Mouse (Mus musculus): ENCODE data around the gene Polr2h.
A peak's percentile ranks its signal among the peaks of the same experiment; 100 is the strongest.
"Not testable (repeated sequence)": the region's sequence is repeated elsewhere in the genome, so short reads cannot be mapped to it uniquely, and the experiment has no call there.

The Polr2h gene

DNA sequence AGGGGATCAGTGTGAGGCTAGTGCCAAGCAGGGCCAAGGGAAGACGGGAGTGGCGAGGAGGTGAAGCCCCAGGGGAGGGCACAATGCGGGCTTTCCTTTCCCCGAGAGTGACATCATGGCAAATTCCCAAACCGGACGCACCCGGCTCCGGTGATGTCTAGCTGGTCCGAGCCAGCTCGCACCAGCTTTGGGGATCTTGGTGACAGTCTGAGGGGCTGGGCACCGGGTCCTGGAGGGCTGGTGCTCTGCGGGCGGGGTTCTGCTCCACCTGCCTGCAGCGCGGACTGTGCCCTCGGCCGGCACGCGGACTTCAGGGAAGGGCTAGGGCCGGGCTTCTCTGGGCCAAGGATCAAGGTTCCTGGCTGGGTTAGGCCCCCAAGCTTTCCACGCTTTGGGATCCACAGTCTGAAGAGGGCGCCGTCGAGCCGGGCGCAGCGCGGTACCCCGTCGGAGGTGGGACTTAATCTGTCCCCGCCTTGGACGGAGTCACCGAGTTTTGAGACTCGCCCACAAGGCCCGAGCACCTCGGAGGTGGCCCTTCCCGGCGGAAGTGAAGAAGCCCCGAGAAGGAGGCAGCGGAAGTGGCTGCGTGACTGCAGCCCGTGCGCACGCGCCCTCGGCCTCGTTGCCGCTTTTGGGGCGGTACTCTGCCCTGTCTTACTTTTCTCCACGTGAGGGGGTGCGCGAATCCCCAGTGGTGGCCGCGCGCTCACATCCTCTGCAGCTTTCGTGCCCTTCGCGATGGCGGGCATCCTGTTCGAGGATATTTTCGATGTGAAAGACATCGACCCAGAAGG lies at the start of gene Polr2h, which contains the start of gene Clcn2:
Gene Polr2h, plus strand, starts transcription at position 485 of the 797 bp plus-strand sequence.
Gene Clcn2, minus strand, starts transcription at position 566 of the 797 bp plus-strand sequence.
- peak; percentile 96 for DNase-seq

DNA sequence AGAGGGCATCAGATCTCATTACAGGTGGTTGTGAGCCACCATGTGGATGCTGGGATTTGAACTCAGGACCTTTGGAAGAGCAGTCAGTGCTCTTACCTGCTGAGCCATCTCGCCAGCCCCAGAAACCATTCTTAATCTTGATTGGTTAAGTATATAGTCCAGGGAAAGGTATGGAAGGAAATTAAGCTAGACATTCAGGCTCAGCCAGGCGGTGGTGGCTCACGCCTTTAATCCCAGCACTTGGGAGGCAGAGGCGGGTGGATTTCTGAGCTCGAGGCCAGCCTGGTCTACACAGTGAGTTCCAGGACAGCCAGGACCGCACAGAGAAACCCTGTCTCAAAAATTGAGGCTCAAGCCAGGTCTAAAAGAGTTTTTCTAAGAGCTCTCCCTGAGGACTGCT lies 49.5 kb upstream of the Polr2h start, which contains the start of gene Eif4g1:
Gene Eif4g1, plus strand, starts transcription at position 301 of the 400 bp plus-strand sequence.
- not testable (repeated sequence) for DNase-seq

DNA sequence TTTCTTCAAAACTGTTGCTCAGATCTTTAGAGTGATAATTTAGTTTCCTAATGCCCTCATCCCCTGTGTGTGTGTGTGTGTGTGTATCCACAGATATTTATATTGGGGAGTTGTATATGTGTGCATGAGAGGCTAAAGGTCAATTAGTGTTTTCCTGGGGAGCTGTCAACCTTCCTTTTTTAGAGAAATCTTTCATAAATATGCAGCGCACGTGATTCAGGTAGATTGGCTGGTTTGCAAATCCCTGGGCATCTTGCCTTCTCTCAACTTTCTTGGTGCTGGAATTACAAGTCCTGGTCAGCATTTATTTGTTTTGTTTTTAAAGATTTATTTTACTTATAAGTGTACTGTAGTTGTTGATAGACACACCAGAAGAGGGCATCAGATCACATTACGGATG lies 47.2 kb upstream of the Polr2h start:
- DNase-seq = no peak

DNA sequence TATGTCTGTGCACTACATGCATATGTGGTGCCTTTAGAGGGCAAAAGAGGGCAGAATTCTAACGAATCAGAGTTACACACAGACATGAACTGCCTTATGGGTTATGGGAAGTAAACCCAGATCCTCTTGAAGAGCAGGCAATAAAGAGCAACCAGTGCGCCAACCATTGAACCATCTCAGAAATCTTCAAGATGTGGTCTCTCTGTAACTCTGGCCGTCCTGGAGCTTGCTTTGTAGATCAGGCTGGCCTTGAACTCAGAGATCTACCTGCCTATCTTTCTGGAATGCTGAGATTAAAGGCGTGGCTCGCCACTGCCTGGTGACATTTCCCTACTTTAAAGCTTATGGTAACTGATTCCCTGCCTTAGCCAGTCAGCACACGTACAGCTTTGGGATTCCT lies 45.6 kb upstream of the Polr2h start:
- DNase-seq = no peak

DNA sequence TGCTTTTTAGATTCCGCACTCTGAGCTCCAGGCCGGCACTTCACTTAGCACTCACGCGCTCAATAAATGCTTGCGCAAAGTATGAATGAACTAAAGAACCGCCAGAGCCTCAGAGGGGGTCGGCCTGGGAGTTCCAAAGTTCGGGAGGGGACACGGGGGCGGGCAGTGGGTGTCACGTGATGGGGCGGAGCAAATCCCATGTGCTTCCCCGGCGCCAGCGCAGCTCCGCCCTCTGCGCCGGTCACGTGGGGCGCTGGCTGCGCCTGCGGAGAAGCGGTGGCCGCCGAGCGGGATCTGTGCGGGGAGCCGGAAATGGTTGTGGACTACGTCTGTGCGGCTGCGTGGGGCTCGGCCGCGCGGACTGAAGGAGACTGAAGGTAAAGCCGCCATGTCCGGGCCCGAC lies 45.0 kb upstream of the Polr2h start:
- DNase-seq = peak; percentile 94

DNA sequence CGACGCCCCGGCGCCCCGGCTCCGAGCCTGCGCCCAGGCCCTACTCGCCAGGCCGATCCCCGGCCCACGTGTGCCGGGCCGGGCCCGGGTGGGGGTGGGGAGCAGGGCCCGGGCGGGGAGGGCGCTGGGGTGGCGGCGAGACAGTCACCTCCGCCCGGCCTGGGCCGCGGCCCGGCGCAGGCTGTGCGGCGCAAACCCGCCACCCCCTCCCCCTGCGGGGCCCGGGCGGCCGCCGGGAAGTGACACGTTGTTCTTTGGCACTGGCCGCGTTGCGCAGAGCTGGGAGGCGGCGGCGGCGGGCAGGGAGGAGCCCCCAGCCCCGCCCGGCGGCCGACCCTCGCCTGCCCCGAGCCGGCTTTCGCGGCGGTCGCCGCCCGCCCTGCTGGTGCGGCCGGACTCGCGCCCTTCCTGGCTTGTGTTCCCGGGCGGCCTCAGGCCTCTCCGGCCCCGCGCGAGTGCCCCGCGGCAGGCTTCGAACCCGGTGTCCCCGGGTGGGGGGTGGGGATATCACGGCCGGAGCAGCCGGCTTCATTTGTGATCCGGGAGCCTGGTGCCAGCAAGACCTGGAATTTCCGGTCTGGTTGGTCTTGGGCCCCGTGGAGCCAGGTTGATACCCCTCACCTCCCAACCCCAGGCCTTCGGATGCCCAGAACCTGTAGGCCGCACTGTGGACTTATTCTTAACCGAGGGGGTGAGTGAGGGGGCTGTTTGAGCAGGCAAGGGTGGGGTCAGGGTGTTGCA lies 44.3 kb upstream of the Polr2h start:
- DNase-seq = peak; percentile 50

- DNase-seq = peak; percentile 30
Observed at GRCm38 (mm10) chr16:20673706-20674303, 43.7 kb upstream of the Polr2h start.

DNA sequence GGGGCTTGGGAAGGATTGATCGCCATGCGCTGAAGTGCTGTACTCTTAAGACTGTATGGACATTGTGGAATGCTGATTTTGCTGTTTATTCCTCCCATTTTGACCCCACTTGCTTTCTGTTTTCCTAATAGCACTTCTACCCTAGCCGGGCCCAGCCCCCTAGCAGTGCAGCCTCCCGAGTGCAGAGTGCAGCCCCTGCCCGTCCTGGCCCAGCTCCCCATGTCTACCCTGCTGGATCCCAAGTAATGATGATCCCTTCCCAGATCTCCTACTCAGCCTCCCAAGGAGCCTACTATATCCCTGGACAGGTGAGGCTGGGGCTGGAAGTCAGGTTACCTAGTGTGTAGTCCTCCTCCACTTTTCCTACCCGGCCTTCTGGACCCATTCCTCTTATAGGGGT lies 42.3 kb upstream of the Polr2h start:
- DNase-seq = no peak

- no peak for DNase-seq
Observed at GRCm38 (mm10) chr16:20676702-20677101, 40.8 kb upstream of the Polr2h start.

GRCm38 (mm10) chr16:20677380-20677779 lies 40.1 kb upstream of the Polr2h start:
- no peak for DNase-seq

GRCm38 (mm10) chr16:20677974-20678675 lies 39.3 kb upstream of the Polr2h start:
- peak; percentile 74 for DNase-seq

DNA sequence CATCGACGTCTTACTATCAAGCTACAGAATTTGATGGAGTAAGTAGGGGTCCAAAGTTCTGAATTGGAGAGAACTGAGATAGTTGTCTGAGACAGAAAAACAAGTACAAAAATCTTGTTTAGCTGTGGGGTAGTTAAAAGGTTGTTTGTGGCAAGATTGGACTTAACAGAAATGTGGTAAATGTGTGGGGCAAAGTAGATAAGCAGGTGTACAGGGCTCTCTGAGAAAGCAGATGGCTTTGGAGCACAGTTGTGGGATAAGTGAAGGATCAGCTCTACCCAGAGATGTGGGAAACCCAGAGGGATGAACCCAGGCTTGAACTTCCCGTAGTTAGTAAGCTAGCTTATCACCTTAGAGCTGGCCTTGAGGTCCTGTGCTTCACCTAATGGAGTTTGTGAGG lies 26.7 kb upstream of the Polr2h start:
- no peak for DNase-seq

- DNase-seq = no peak
Observed at GRCm38 (mm10) chr16:20691617-20692016, 25.8 kb upstream of the Polr2h start.

GRCm38 (mm10) chr16:20692241-20692965 lies 25.1 kb upstream of the Polr2h start:
- DNase-seq = no peak

GRCm38 (mm10) chr16:20693111-20693701 lies 24.3 kb upstream of the Polr2h start, which contains the start of gene Fam131a:
Gene Fam131a, plus strand, starts transcription at chr16:20693241.
- peak; percentile 89 for DNase-seq

GRCm38 (mm10) chr16:20694781-20695180 lies 22.7 kb upstream of the Polr2h start:
- peak; percentile 55 for DNase-seq

- DNase-seq = peak; percentile 87
Observed at GRCm38 (mm10) chr16:20695622-20696323, 21.7 kb upstream of the Polr2h start.

- DNase-seq = no peak
Observed at GRCm38 (mm10) chr16:20699266-20699665, 18.2 kb upstream of the Polr2h start.

DNA sequence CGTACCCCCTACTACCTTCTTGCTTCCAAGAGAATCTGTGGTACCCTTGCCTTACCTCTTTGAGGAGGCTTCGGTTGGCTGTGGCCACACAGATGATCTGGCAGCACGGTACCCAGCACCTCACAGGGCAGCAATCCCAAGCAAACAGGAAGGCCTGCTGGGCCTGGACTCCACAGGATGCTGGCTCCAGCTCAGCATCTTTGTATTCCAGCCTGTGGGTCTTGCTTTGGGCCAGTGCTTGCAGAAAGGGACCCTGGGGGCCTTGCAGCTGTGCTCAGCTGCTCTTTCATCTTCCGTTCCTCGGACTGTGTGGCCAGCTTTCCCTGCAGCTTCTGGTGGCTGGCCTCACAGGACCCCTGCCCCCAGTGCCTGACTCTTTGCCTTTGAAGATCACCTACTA lies 17.4 kb upstream of the Polr2h start:
- peak; percentile 57 for DNase-seq

DNA sequence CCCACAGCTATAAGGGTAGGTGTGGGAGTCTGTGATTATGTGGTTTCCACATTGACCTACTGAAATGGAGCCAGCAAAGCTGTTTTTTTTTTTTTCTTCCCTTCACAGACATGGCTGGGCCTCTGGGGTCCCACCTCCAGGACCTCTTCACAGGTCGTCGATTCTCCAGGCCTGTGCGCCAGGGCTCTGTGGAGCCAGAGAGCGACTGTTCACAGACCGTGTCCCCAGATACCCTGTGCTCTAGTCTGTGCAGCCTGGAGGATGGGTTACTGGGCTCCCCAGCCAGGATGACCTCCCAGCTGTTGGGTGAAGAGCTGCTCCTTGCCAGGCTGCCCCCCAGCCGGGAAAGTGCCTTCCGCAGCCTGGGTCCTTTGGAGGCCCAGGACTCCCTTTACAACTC lies 16.1 kb upstream of the Polr2h start:
- no peak for DNase-seq

Data from cerebellum, adult 8-10 months (tissue).